Mouse (Mus musculus): ENCODE data around the gene Kmt5c. TPM values are rescaled to one million over a fixed set of nuclear protein-coding genes. Genes with fewer than 3 reads are reported as not detected.
A peak's percentile ranks its signal among the peaks of the same experiment; 100 is the strongest.

Kmt5c gene
- polyA plus RNA-seq, 1 experiment from 2014 or later, result 58.5 TPM

GRCm38 (mm10) chr7:4777851-4778637 lies 38.1 kb downstream of the Kmt5c start:
- Histone ChIP-seq H3K4me3 (ENCODE audit: low read depth, low read length) (no peak overlapping the region), H3K4me1 (ENCODE audit: control insufficient read depth, insufficient read depth, low read length) (no peaks in the 10 kb centered on the region), H3K27ac (ENCODE audit: low read length) (no peak overlapping the region), H3K4me2 (ENCODE audit: low read length) (no peak overlapping the region), H3K9me3 (replicated peaks; ENCODE audit: control insufficient read depth, low read length, poor library complexity, severe bottlenecking) (no peaks in the 10 kb centered on the region), H3K36me3 (ENCODE audit: control insufficient read depth, insufficient read depth, low read length) (no peaks in the 10 kb centered on the region), H3K9ac (ENCODE audit: low read depth, low read length) (no peak overlapping the region), H3K27me3 (ENCODE audit: control insufficient read depth, insufficient read depth, low read depth, low read length) (peaks cover 37% of the 10 kb centered on the region)
- 5% methylated on average over 18 of the region's 20 CpGs for WGBS
- ATAC-seq, result no peak

- Histone ChIP-seq H3K9me3 (replicated peaks; ENCODE audit: control insufficient read depth, low read length, poor library complexity, severe bottlenecking) (no peaks in the 10 kb centered on the region), H3K36me3 (ENCODE audit: control insufficient read depth, insufficient read depth, low read length) (no peaks in the 10 kb centered on the region), H3K9ac (ENCODE audit: low read depth, low read length) (no peak overlapping the region), H3K27me3 (ENCODE audit: control insufficient read depth, insufficient read depth, low read depth, low read length) (peaks cover 37% of the 10 kb centered on the region), H3K4me1 (ENCODE audit: control insufficient read depth, insufficient read depth, low read length) (no peaks in the 10 kb centered on the region), H3K27ac (ENCODE audit: low read length) (no peak overlapping the region), H3K4me2 (ENCODE audit: low read length) (no peak overlapping the region), H3K4me3 (ENCODE audit: low read depth, low read length) (no peak overlapping the region)
- ATAC-seq, result no peak
- 41% methylated on average over 5 of the region's 5 CpGs for WGBS
Observed at GRCm38 (mm10) chr7:4779921-4780320, 40.0 kb downstream of the Kmt5c start.

GRCm38 (mm10) chr7:4782130-4782529 lies 42.2 kb downstream of the Kmt5c start:
- no peak overlapping the region for H3K4me3 ChIP-seq (ENCODE audit: low read depth, low read length)
- WGBS, result 67% methylated on average over 3 of the region's 3 CpGs
- ATAC-seq, result no peak
- H3K27ac ChIP-seq (ENCODE audit: low read length), result no peak overlapping the region
- H3K9ac ChIP-seq (ENCODE audit: low read depth, low read length), result no peak overlapping the region
- no peak overlapping the region for H3K4me2 ChIP-seq (ENCODE audit: low read length)
- no peaks in the 10 kb centered on the region for H3K36me3 ChIP-seq (ENCODE audit: control insufficient read depth, insufficient read depth, low read length)
- no peaks in the 10 kb centered on the region for H3K4me1 ChIP-seq (ENCODE audit: control insufficient read depth, insufficient read depth, low read length)
- no peaks in the 10 kb centered on the region for H3K9me3 ChIP-seq (replicated peaks; ENCODE audit: control insufficient read depth, low read length, poor library complexity, severe bottlenecking)
- peaks cover 21% of the 10 kb centered on the region for H3K27me3 ChIP-seq (ENCODE audit: control insufficient read depth, insufficient read depth, low read depth, low read length)

GRCm38 (mm10) chr7:4782759-4783158 lies 42.8 kb downstream of the Kmt5c start, which contains the start of the genes Il11 and Tmem190:
TSS of gene Il11 (minus strand) at chr7:4782859.
TSS of gene Tmem190 (plus strand) at chr7:4782937.
- H3K36me3 ChIP-seq (ENCODE audit: control insufficient read depth, insufficient read depth, low read length), result no peaks in the 10 kb centered on the region
- no peak for ATAC-seq
- H3K4me3 ChIP-seq (ENCODE audit: low read depth, low read length), result no peak within 1 kb of the TSS
- WGBS, result 86% methylated on average over 2 of the region's 2 CpGs
- H3K27me3 ChIP-seq (ENCODE audit: control insufficient read depth, insufficient read depth, low read depth, low read length), result peaks cover 17% of the 10 kb centered on the region
- no peaks in the 10 kb centered on the region for H3K4me1 ChIP-seq (ENCODE audit: control insufficient read depth, insufficient read depth, low read length)
- no peaks in the 10 kb centered on the region for H3K9me3 ChIP-seq (replicated peaks; ENCODE audit: control insufficient read depth, low read length, poor library complexity, severe bottlenecking)
- no peak within 1 kb of the TSS for H3K9ac ChIP-seq (ENCODE audit: low read depth, low read length)
- no peak within 1 kb of the TSS for H3K27ac ChIP-seq (ENCODE audit: low read length)
- H3K4me2 ChIP-seq (ENCODE audit: low read length), result no peak within 1 kb of the TSS

GRCm38 (mm10) chr7:4783667-4784268 lies 43.9 kb downstream of the Kmt5c start:
- WGBS, result 82% methylated on average over 14 of the region's 14 CpGs
- H3K9ac ChIP-seq (ENCODE audit: low read depth, low read length), result no peak overlapping the region
- peaks cover 8% of the 10 kb centered on the region for H3K27me3 ChIP-seq (ENCODE audit: control insufficient read depth, insufficient read depth, low read depth, low read length)
- no peak overlapping the region for H3K27ac ChIP-seq (ENCODE audit: low read length)
- H3K4me1 ChIP-seq (ENCODE audit: control insufficient read depth, insufficient read depth, low read length), result peaks cover 4% of the 10 kb centered on the region; the same call in 1 of the 2 replicates
- no peaks in the 10 kb centered on the region for H3K36me3 ChIP-seq (ENCODE audit: control insufficient read depth, insufficient read depth, low read length)
- H3K4me3 ChIP-seq (ENCODE audit: low read depth, low read length), result no peak overlapping the region
- ATAC-seq, result no peak
- no peak overlapping the region for H3K4me2 ChIP-seq (ENCODE audit: low read length)
- no peaks in the 10 kb centered on the region for H3K9me3 ChIP-seq (replicated peaks; ENCODE audit: control insufficient read depth, low read length, poor library complexity, severe bottlenecking)

GRCm38 (mm10) chr7:4788499-4789435 lies 48.9 kb downstream of the Kmt5c start:
- H3K36me3 ChIP-seq (ENCODE audit: control insufficient read depth, insufficient read depth, low read length), result no peaks in the 10 kb centered on the region
- H3K4me2 ChIP-seq (ENCODE audit: low read length), result peak overlapping the region; percentile 80
- H3K4me1 ChIP-seq (ENCODE audit: control insufficient read depth, insufficient read depth, low read length), result peaks cover 10% of the 10 kb centered on the region
- no peaks in the 10 kb centered on the region for H3K9me3 ChIP-seq (replicated peaks; ENCODE audit: control insufficient read depth, low read length, poor library complexity, severe bottlenecking)
- no peaks in the 10 kb centered on the region for H3K27me3 ChIP-seq (ENCODE audit: control insufficient read depth, insufficient read depth, low read depth, low read length)
- ATAC-seq, result peak; percentile 50
- H3K27ac ChIP-seq (ENCODE audit: low read length), result peak overlapping the region; percentile 67
- peak overlapping the region; percentile 77 for H3K9ac ChIP-seq (ENCODE audit: low read depth, low read length)
- WGBS, result 2% methylated on average over 60 of the region's 64 CpGs
- peak overlapping the region; percentile 63 for H3K4me3 ChIP-seq (ENCODE audit: low read depth, low read length)

- Histone ChIP-seq H3K36me3 (ENCODE audit: control insufficient read depth, insufficient read depth, low read length) (peaks cover 3% of the 10 kb centered on the region; the same call in 1 of the 2 replicates), H3K9me3 (replicated peaks; ENCODE audit: control insufficient read depth, low read length, poor library complexity, severe bottlenecking) (no peaks in the 10 kb centered on the region), H3K27ac (ENCODE audit: low read length) (peak within 1 kb of the TSS; percentile 67), H3K9ac (ENCODE audit: low read depth, low read length) (peak within 1 kb of the TSS; percentile 77), H3K4me3 (ENCODE audit: low read depth, low read length) (peak within 1 kb of the TSS; percentile 63), H3K27me3 (ENCODE audit: control insufficient read depth, insufficient read depth, low read depth, low read length) (no peaks in the 10 kb centered on the region), H3K4me1 (ENCODE audit: control insufficient read depth, insufficient read depth, low read length) (peaks cover 16% of the 10 kb centered on the region), H3K4me2 (ENCODE audit: low read length) (peak within 1 kb of the TSS; percentile 80)
- 14% methylated on average over 26 of the region's 40 CpGs for WGBS
- ATAC-seq, result no peak
Observed at GRCm38 (mm10) chr7:4789436-4789935, 49.6 kb downstream of the Kmt5c start, which contains the start of gene Tmem238. TSS of gene Tmem238 (minus strand) at chr7:4789656.

- H3K27me3 ChIP-seq (ENCODE audit: control insufficient read depth, insufficient read depth, low read depth, low read length), result no peaks in the 10 kb centered on the region
- WGBS, result 2% methylated on average over 54 of the region's 54 CpGs
- peak within 1 kb of the TSS; percentile 90 for H3K4me3 ChIP-seq (ENCODE audit: low read depth, low read length)
- ATAC-seq, result peak; percentile 88
- peak within 1 kb of the TSS; percentile 70 for H3K4me2 ChIP-seq (ENCODE audit: low read length)
- peaks cover 16% of the 10 kb centered on the region for H3K4me1 ChIP-seq (ENCODE audit: control insufficient read depth, insufficient read depth, low read length)
- H3K27ac ChIP-seq (ENCODE audit: low read length), result peak within 1 kb of the TSS; percentile 90
- H3K9ac ChIP-seq (ENCODE audit: low read depth, low read length), result peak within 1 kb of the TSS; percentile 96
- peaks cover 16% of the 10 kb centered on the region for H3K36me3 ChIP-seq (ENCODE audit: control insufficient read depth, insufficient read depth, low read length)
- H3K9me3 ChIP-seq (replicated peaks; ENCODE audit: control insufficient read depth, low read length, poor library complexity, severe bottlenecking), result no peaks in the 10 kb centered on the region
Observed at GRCm38 (mm10) chr7:4792278-4793212, 52.6 kb downstream of the Kmt5c start, which contains the start of gene Rpl28. TSS of gene Rpl28 (plus strand) at chr7:4792874.
